In genomic region chr11:32236132-32236531, GRCm38 (mm10) we compare ENCODE assay signal across 12 mouse cellular contexts. TPM values are rescaled to one million over a fixed set of nuclear protein-coding genes. Genes with fewer than 3 reads are reported as not detected.
DNase-seq lines count a peak whose midpoint lies in the region; ATAC-seq and TF ChIP-seq lines count a peak whose summit lies in the region.
"Had no signal": no experiment of that assay in that cellular context is flagged by ENCODE, and none has a peak within 500 bp of the region (broad histone marks: within the 10 kb centered on the region; RNA-seq: fewer than 3 reads in every experiment).

No protein-coding gene starts in this region.

- H3K27ac ChIP-seq in heart, embryonic 14.5 days (replicated peaks in 1 of 2; ENCODE audit: control insufficient read depth in 1 of 2, insufficient read depth in 1 of 2, low read depth in 2 of 2, low read length in 2 of 2): no peak overlapping the region
- H3K27ac ChIP-seq in liver, embryonic 13.5 days: peak overlapping the region; percentile 97
- H3K27ac ChIP-seq in liver, postnatal 0 days (ENCODE audit: low read depth): no peak overlapping the region
- peak overlapping the region; percentile 63 for H3K27ac ChIP-seq in forebrain, postnatal 0 days (ENCODE audit: low read depth, low read length)
- H3K27ac ChIP-seq in stomach, embryonic 15.5 days: peak overlapping the region; percentile 67; the same call in 1 of the 2 replicates

- no peak overlapping the region for H3K4me3 ChIP-seq in heart, embryonic 14.5 days (ENCODE audit: control insufficient read depth in 1 of 2, insufficient read depth in 1 of 2, low read depth in 1 of 2, low read length in 2 of 2)
- no peak overlapping the region for H3K4me3 ChIP-seq in liver, embryonic 13.5 days (replicated peaks)
- H3K4me3 ChIP-seq in liver, postnatal 0 days (ENCODE audit: low read depth, low read length): no peak overlapping the region
- H3K4me3 ChIP-seq in forebrain, postnatal 0 days (ENCODE audit: low read depth, low read length): no peak overlapping the region
- no peak overlapping the region for H3K4me3 ChIP-seq in stomach, embryonic 15.5 days (replicated peaks)
- H3K4me3 ChIP-seq: myocyte had no signal

- peaks cover 5 to 17% of the 10 kb centered on the region in 2 experiments; a peak in 3 of 4 replicates for H3K4me1 ChIP-seq in heart, embryonic 14.5 days (ENCODE audit: control insufficient read depth in 2 of 2, insufficient read depth in 2 of 2, low read length in 2 of 2)
- H3K4me1 ChIP-seq in liver, embryonic 13.5 days (replicated peaks): peaks cover 51% of the 10 kb centered on the region
- H3K4me1 ChIP-seq in liver, postnatal 0 days (ENCODE audit: insufficient read depth): no peaks in the 10 kb centered on the region
- H3K4me1 ChIP-seq in forebrain, postnatal 0 days (ENCODE audit: insufficient read depth): peaks cover 9% of the 10 kb centered on the region
- H3K4me1 ChIP-seq in stomach, embryonic 15.5 days: peaks cover 26% of the 10 kb centered on the region

- no peak for TF ChIP-seq EP300 in liver, postnatal 0 days (IDR thresholded peaks at IDR 0.05; ENCODE audit: low read depth)

- ATAC-seq in heart, embryonic 14.5 days (ENCODE audit: insufficient number of reproducible peaks, insufficient read depth, low FRiP score, low read depth): no peak
- ATAC-seq in liver, embryonic 13.5 days (ENCODE audit: low read depth): no peak
- no peak for ATAC-seq in liver, postnatal 0 days
- ATAC-seq in forebrain, postnatal 0 days: peak; percentile 16; the same call in 1 of the 2 replicates
- ATAC-seq in stomach, embryonic 15.5 days (ENCODE audit: insufficient read depth, low FRiP score, low read depth): no peak
- ATAC-seq in megakaryocyte-erythroid progenitor cell, adult 5-6 weeks (replicated peaks; ENCODE audit: low FRiP score, low TSS enrichment, poor library complexity, severe bottlenecking): no peak

- H3K9me3 ChIP-seq in heart, embryonic 14.5 days (ENCODE audit: control insufficient read depth, low read length): no peaks in the 10 kb centered on the region
- H3K9me3 ChIP-seq in liver, embryonic 13.5 days (replicated peaks): no peaks in the 10 kb centered on the region
- H3K9me3 ChIP-seq in liver, postnatal 0 days (ENCODE audit: low read length): no peaks in the 10 kb centered on the region
- no peaks in the 10 kb centered on the region for H3K9me3 ChIP-seq in forebrain, postnatal 0 days (ENCODE audit: low read length)
- H3K9me3 ChIP-seq in stomach, embryonic 15.5 days: no peaks in the 10 kb centered on the region

- no peak for DNase-seq in heart, adult 9 months (ENCODE audit: low spot score in 2 of 2)
- no peak for DNase-seq in liver, embryonic 13.5 days
- no peak for DNase-seq in liver, postnatal 0 days
- DNase-seq in forebrain, postnatal 0 days: no peak
- DNase-seq: lung, adult 2 months had no signal

- no peak for TF ChIP-seq CTCF in liver, postnatal 0 days (IDR thresholded peaks at IDR 0.05; ENCODE audit: low read depth)
- no peak for TF ChIP-seq CTCF in forebrain, postnatal 0 days (IDR thresholded peaks at IDR 0.05; ENCODE audit: low read depth)

- WGBS in heart, embryonic 14.5 days: 48% methylated on average over 2 of the region's 2 CpGs
- WGBS in liver, embryonic 13.5 days (ENCODE audit: insufficient replicate concordance): 89% methylated on average over 2 of the region's 2 CpGs
- 86% methylated on average over 2 of the region's 2 CpGs for WGBS in liver, postnatal 0 days (ENCODE audit: insufficient replicate concordance)
- 37% methylated on average over 2 of the region's 2 CpGs for WGBS in forebrain, postnatal 0 days
- WGBS in stomach, embryonic 15.5 days: 58% methylated on average over 2 of the region's 2 CpGs

- peaks cover 75% of the 10 kb centered on the region for H3K36me3 ChIP-seq in heart, embryonic 14.5 days (ENCODE audit: control insufficient read depth, insufficient read depth, low read length)
- peaks cover 98% of the 10 kb centered on the region for H3K36me3 ChIP-seq in liver, embryonic 13.5 days
- peaks cover 82% of the 10 kb centered on the region for H3K36me3 ChIP-seq in liver, postnatal 0 days (replicated peaks; ENCODE audit: insufficient read depth, low read length)
- peaks cover 17% of the 10 kb centered on the region for H3K36me3 ChIP-seq in forebrain, postnatal 0 days (ENCODE audit: insufficient read depth)
- peaks cover 29% of the 10 kb centered on the region for H3K36me3 ChIP-seq in stomach, embryonic 15.5 days

- H3K27me3 ChIP-seq in heart, embryonic 14.5 days (ENCODE audit: control insufficient read depth, insufficient read depth, low read length): no peaks in the 10 kb centered on the region
- H3K27me3 ChIP-seq in liver, embryonic 13.5 days: no peaks in the 10 kb centered on the region
- no peaks in the 10 kb centered on the region for H3K27me3 ChIP-seq in liver, postnatal 0 days (ENCODE audit: insufficient read depth, low read length)
- H3K27me3 ChIP-seq in forebrain, postnatal 0 days (ENCODE audit: insufficient read depth, low read length): no peaks in the 10 kb centered on the region
- H3K27me3 ChIP-seq in stomach, embryonic 15.5 days (replicated peaks): no peaks in the 10 kb centered on the region
- H3K27me3 ChIP-seq: CH12.LX had no signal

- H3K4me2 ChIP-seq in heart, embryonic 14.5 days (ENCODE audit: low read length): no peak overlapping the region
- H3K4me2 ChIP-seq in liver, embryonic 13.5 days: no peak overlapping the region
- no peak overlapping the region for H3K4me2 ChIP-seq in liver, postnatal 0 days (ENCODE audit: low read depth, low read length)
- H3K4me2 ChIP-seq in forebrain, postnatal 0 days (ENCODE audit: low read depth): no peak overlapping the region
- H3K4me2 ChIP-seq in stomach, embryonic 15.5 days: no peak overlapping the region

- H3K9ac ChIP-seq in heart, embryonic 14.5 days (ENCODE audit: low read length): 0 out of 2 replicates have a peak overlapping the region, but pooled peaks have one; percentile 10
- H3K9ac ChIP-seq in liver, embryonic 13.5 days: peak overlapping the region; percentile 24; the same call in 1 of the 2 replicates
- H3K9ac ChIP-seq in liver, postnatal 0 days (replicated peaks): no peak overlapping the region
- H3K9ac ChIP-seq in forebrain, postnatal 0 days: peak overlapping the region; percentile 4; the same call in 1 of the 2 replicates
- no peak overlapping the region for H3K9ac ChIP-seq in stomach, embryonic 15.5 days

RNA-seq across cellular contexts. Expression of gene Mpg, which starts 9.8 kb away (rescaled TPM):
- 19.3 and 20.6 TPM in 2 replicates for polyA plus RNA-seq in heart, embryonic 14.5 days (2014; fragmentation: Nextera tagmentation; extraction: Ambion mirVana)
- polyA plus RNA-seq in liver, embryonic 13.5 days (2015; fragmentation: Nextera tagmentation; extraction: Ambion mirVana): 19.7 and 21.6 TPM in 2 replicates
- polyA plus RNA-seq in liver, postnatal 0 days (2015; fragmentation: Nextera tagmentation; extraction: Ambion mirVana): 13.5 and 14.2 TPM in 2 replicates
- 28.4 and 29.7 TPM in 2 replicates for total RNA-seq in forebrain, postnatal 0 days (2014; rRNA removed)
- polyA plus RNA-seq in forebrain, postnatal 0 days (2015; fragmentation: Nextera tagmentation; extraction: Ambion mirVana): 26.4 and 31.0 TPM in 2 replicates
- polyA plus RNA-seq in stomach, embryonic 15.5 days (2015; fragmentation: Nextera tagmentation; extraction: Ambion mirVana): 32.7 and 35.8 TPM in 2 replicates
- total RNA-seq in megakaryocyte-erythroid progenitor cell, adult 5-6 weeks (2014; fragmentation: Nextera tagmentation): 11.1 and 18.5 TPM in 2 replicates
- total RNA-seq in megakaryocyte-erythroid progenitor cell, adult 5-6 weeks (2017): 8.9 and 10.8 TPM in 2 replicates

RNA-seq across cellular contexts. Expression of gene Rhbdf1, which starts 14.0 kb away (rescaled TPM):
- polyA plus RNA-seq in heart, embryonic 14.5 days (2014; fragmentation: Nextera tagmentation; extraction: Ambion mirVana): 26.6 TPM in 2 replicates
- 5.6 and 6.2 TPM in 2 replicates for polyA plus RNA-seq in liver, embryonic 13.5 days (2015; fragmentation: Nextera tagmentation; extraction: Ambion mirVana)
- polyA plus RNA-seq in liver, postnatal 0 days (2015; fragmentation: Nextera tagmentation; extraction: Ambion mirVana): 4.8 and 6.4 TPM in 2 replicates
- total RNA-seq in forebrain, postnatal 0 days (2014; rRNA removed): 16.3 and 23.2 TPM in 2 replicates
- polyA plus RNA-seq in forebrain, postnatal 0 days (2015; fragmentation: Nextera tagmentation; extraction: Ambion mirVana): 14.7 and 17.9 TPM in 2 replicates
- 57.6 and 63.1 TPM in 2 replicates for polyA plus RNA-seq in stomach, embryonic 15.5 days (2015; fragmentation: Nextera tagmentation; extraction: Ambion mirVana)
- 0.87 TPM in 1 of 2 replicates, not detected in the other for total RNA-seq in megakaryocyte-erythroid progenitor cell, adult 5-6 weeks (2014; fragmentation: Nextera tagmentation)
- total RNA-seq in megakaryocyte-erythroid progenitor cell, adult 5-6 weeks (2017): 0.76 TPM in 1 of 2 replicates, not detected in the other

RNA-seq across cellular contexts. Expression of gene Snrnp25, which starts 30.9 kb away (rescaled TPM):
- 46.1 and 49.5 TPM in 2 replicates for polyA plus RNA-seq in heart, embryonic 14.5 days (2014; fragmentation: Nextera tagmentation; extraction: Ambion mirVana)
- 92.2 and 93.1 TPM in 2 replicates for polyA plus RNA-seq in liver, embryonic 13.5 days (2015; fragmentation: Nextera tagmentation; extraction: Ambion mirVana)
- polyA plus RNA-seq in liver, postnatal 0 days (2015; fragmentation: Nextera tagmentation; extraction: Ambion mirVana): 30.1 and 32.9 TPM in 2 replicates
- 15.2 and 34.0 TPM in 2 replicates for total RNA-seq in forebrain, postnatal 0 days (2014; rRNA removed)
- 50.4 and 58.0 TPM in 2 replicates for polyA plus RNA-seq in forebrain, postnatal 0 days (2015; fragmentation: Nextera tagmentation; extraction: Ambion mirVana)
- 52.6 and 57.5 TPM in 2 replicates for polyA plus RNA-seq in stomach, embryonic 15.5 days (2015; fragmentation: Nextera tagmentation; extraction: Ambion mirVana)
- total RNA-seq in megakaryocyte-erythroid progenitor cell, adult 5-6 weeks (2014; fragmentation: Nextera tagmentation): 44.9 and 56.4 TPM in 2 replicates
- 42.0 and 59.1 TPM in 2 replicates for total RNA-seq in megakaryocyte-erythroid progenitor cell, adult 5-6 weeks (2017)

RNA-seq across cellular contexts. Expression of gene Nprl3, which starts 31.4 kb away (rescaled TPM):
- polyA plus RNA-seq in heart, embryonic 14.5 days (2014; fragmentation: Nextera tagmentation; extraction: Ambion mirVana): 33.2 and 33.9 TPM in 2 replicates
- 27.5 and 29.7 TPM in 2 replicates for polyA plus RNA-seq in liver, embryonic 13.5 days (2015; fragmentation: Nextera tagmentation; extraction: Ambion mirVana)
- polyA plus RNA-seq in liver, postnatal 0 days (2015; fragmentation: Nextera tagmentation; extraction: Ambion mirVana): 22.8 and 26.2 TPM in 2 replicates
- total RNA-seq in forebrain, postnatal 0 days (2014; rRNA removed): 34.6 and 51.9 TPM in 2 replicates
- 32.0 and 38.1 TPM in 2 replicates for polyA plus RNA-seq in forebrain, postnatal 0 days (2015; fragmentation: Nextera tagmentation; extraction: Ambion mirVana)
- polyA plus RNA-seq in stomach, embryonic 15.5 days (2015; fragmentation: Nextera tagmentation; extraction: Ambion mirVana): 35.6 and 39.0 TPM in 2 replicates
- total RNA-seq in megakaryocyte-erythroid progenitor cell, adult 5-6 weeks (2014; fragmentation: Nextera tagmentation): 45.7 and 65.0 TPM in 2 replicates
- 12.9 and 35.6 TPM in 2 replicates for total RNA-seq in megakaryocyte-erythroid progenitor cell, adult 5-6 weeks (2017)

RNA-seq across cellular contexts. Expression of gene Il9r, which starts 36.1 kb away (rescaled TPM):
- 0.05 TPM in 1 of 2 replicates, not detected in the other for polyA plus RNA-seq in heart, embryonic 14.5 days (2014; fragmentation: Nextera tagmentation; extraction: Ambion mirVana)
- 0.08 and 0.13 TPM in 2 replicates for polyA plus RNA-seq in liver, embryonic 13.5 days (2015; fragmentation: Nextera tagmentation; extraction: Ambion mirVana)
- 0.05 TPM in 1 of 2 replicates, not detected in the other for polyA plus RNA-seq in liver, postnatal 0 days (2015; fragmentation: Nextera tagmentation; extraction: Ambion mirVana)
- not detected in 2 replicates for total RNA-seq in forebrain, postnatal 0 days (2014; rRNA removed)
- polyA plus RNA-seq in forebrain, postnatal 0 days (2015; fragmentation: Nextera tagmentation; extraction: Ambion mirVana): not detected in 2 replicates
- 0.06 and 0.09 TPM in 2 replicates for polyA plus RNA-seq in stomach, embryonic 15.5 days (2015; fragmentation: Nextera tagmentation; extraction: Ambion mirVana)
- total RNA-seq in megakaryocyte-erythroid progenitor cell, adult 5-6 weeks (2014; fragmentation: Nextera tagmentation): not detected in 2 replicates
- total RNA-seq in megakaryocyte-erythroid progenitor cell, adult 5-6 weeks (2017): 0.19 TPM in 1 of 2 replicates, not detected in the other
- total RNA-seq: gastrocnemius, postnatal 25 days had no signal
- polyA plus RNA-seq: embryonic facial prominence, embryonic 11.5 days had no signal

Comparison
In these comparisons a context has a peak if more than half of its experiments do, and no peak if none do; other contexts are left out.
1. H3K27ac ChIP-seq: peak in liver, embryonic 13.5 days (single experiment), forebrain, postnatal 0 days (single experiment) and stomach, embryonic 15.5 days (single experiment); none in heart, embryonic 14.5 days (0 of 2) and liver, postnatal 0 days (single experiment).
2. H3K9ac ChIP-seq: peak in heart, embryonic 14.5 days (single experiment), liver, embryonic 13.5 days (single experiment) and forebrain, postnatal 0 days (single experiment); none in liver, postnatal 0 days (single experiment) and stomach, embryonic 15.5 days (single experiment).